Mouse (Mus musculus) erythroblast, adult 5-6 weeks (primary cell): ENCODE measurements around the gene Fbn1. TPM values are rescaled to one million over a fixed set of nuclear protein-coding genes. Genes with fewer than 3 reads are reported as not detected.

Experiments
- ATAC-seq: replicated peaks from 2 replicates; pipeline ENCODE4 v1.8.0; 2016; ENCODE audit warnings: moderate number of reproducible peaks, mild to moderate bottlenecking, moderate TSS enrichment, inconsistent platforms; ENCODE audit not compliant: poor library complexity, low FRiP score, severe bottlenecking
- total RNA-seq, 2 experiments: library from RNA; stranded (forward) in 1 of 2; stranded (reverse) in 1 of 2; fragments of 150-400 nt in 1 of 2; fragments of 200-764, 138-1000 nt in 1 of 2; gene quantifications; 2 replicates each; pipeline versions ENCODE4 v1.2.3 to v1.2.4; 2015 to 2017; ENCODE audit warnings: low replicate concordance in 2 of 2

Fbn1 gene
- total RNA-seq, 2 experiments from 2014 or later, result not detected

GRCm38 (mm10) chr2:125470553-125471295 is 37.1 kb downstream of the Fbn1 start:
- ATAC-seq, result no peak

GRCm38 (mm10) chr2:125464036-125464435 is 43.8 kb downstream of the Fbn1 start:
- no peak for ATAC-seq

- no peak for ATAC-seq
Observed at GRCm38 (mm10) chr2:125459087-125459486, 48.7 kb downstream of the Fbn1 start.

- no peak for ATAC-seq
Observed at GRCm38 (mm10) chr2:125456059-125456789, 51.6 kb downstream of the Fbn1 start.

GRCm38 (mm10) chr2:125454781-125455180 is 53.0 kb downstream of the Fbn1 start:
- no peak for ATAC-seq

GRCm38 (mm10) chr2:125452369-125453097 is 55.3 kb downstream of the Fbn1 start:
- ATAC-seq, result no peak

GRCm38 (mm10) chr2:125449361-125449760 is 58.4 kb downstream of the Fbn1 start:
- ATAC-seq, result no peak

- no peak for ATAC-seq
Observed at GRCm38 (mm10) chr2:125448881-125449280, 58.9 kb downstream of the Fbn1 start.

GRCm38 (mm10) chr2:125447274-125447898 is 60.4 kb downstream of the Fbn1 start:
- ATAC-seq, result no peak

- no peak for ATAC-seq
Observed at GRCm38 (mm10) chr2:125438381-125438780, 69.4 kb downstream of the Fbn1 start.

- ATAC-seq, result no peak
Observed at GRCm38 (mm10) chr2:125436240-125436639, 71.6 kb downstream of the Fbn1 start.

GRCm38 (mm10) chr2:125433524-125433923 is 74.3 kb downstream of the Fbn1 start:
- ATAC-seq, result no peak

- no peak for ATAC-seq
Observed at GRCm38 (mm10) chr2:125431491-125431890, 76.3 kb downstream of the Fbn1 start.

GRCm38 (mm10) chr2:125428811-125429438 is 78.9 kb downstream of the Fbn1 start:
- ATAC-seq, result no peak

GRCm38 (mm10) chr2:125420604-125421003 is 87.2 kb downstream of the Fbn1 start:
- no peak for ATAC-seq

- no peak for ATAC-seq
Observed at GRCm38 (mm10) chr2:125419681-125420080, 88.1 kb downstream of the Fbn1 start.

- ATAC-seq, result no peak
Observed at GRCm38 (mm10) chr2:125418546-125418945, 89.2 kb downstream of the Fbn1 start.

GRCm38 (mm10) chr2:125416541-125417245 is 91.1 kb downstream of the Fbn1 start:
- no peak for ATAC-seq

GRCm38 (mm10) chr2:125412351-125412750 is 95.4 kb downstream of the Fbn1 start:
- ATAC-seq, result no peak
